Mouse (Mus musculus): ENCODE results near the gene Ubxn1. TPM values are rescaled to one million over a fixed set of nuclear protein-coding genes. Genes with fewer than 3 reads are reported as not detected.

Gene Ubxn1
- 131 TPM for polyA plus RNA-seq (2017; shearing (Covaris generic))

DNA sequence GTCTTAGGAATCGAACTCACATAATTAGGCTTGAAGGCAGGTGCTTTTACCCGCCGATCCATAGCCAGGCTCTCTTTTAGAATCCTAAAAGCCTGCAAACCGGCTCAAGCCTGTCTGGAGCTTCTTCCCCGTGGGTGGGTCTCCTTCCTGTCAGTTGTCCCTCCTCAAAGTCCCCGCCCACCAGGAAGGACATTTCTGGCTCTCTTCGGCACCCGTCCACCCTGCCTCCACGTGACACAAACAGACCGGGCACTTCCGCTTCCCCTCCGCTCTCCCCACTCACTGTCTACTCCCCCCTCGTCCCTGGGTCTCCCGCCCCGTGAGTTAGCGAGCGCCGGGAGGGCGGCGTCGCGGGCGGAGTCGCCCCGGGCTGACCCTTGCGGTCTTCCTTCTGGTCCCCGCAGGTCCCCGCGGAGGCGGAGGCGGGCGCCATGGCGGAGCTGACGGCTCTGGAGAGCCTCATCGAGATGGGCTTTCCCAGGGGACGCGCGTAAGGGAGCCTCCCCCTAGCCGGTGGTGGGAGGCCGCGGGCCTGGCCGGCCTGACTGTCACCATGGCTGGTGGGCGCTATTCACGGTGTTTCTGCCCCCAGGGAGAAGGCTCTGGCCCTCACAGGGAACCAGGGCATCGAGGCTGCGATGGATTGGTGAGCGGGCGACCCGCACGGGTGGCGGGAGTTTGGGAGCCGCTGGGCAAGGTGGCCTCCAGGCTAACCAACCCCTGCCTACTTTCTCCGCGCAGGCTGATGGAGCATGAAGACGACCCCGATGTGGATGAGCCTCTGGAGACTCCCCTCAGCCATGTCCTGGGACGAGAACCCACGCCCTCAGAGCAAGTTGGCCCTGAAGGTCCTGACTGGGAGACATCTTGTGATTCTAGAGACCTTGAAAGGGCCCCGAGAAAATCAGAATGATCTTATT lies at the start of gene Ubxn1:
Ubxn1 (plus strand) TSS at position 230 of the 920 bp plus-strand sequence.

DNA sequence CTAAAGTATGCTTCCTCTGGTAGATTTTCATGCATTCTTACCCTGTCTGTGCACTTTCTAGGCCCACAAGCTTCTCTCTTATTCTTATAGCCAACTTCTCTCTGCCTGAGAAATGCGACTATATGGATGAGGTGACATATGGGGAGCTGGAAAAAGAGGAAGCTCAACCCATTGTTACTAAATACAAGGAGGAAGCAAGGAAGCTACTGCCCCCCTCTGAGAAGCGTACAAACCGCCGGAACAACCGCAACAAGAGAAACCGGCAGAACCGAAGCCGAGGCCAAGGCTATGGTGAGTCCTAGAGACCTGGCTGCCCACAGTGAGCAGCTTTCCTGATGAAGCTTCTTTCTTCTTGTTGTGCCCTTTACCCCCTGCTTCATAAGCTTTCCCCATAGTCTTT lies 41.6 kb upstream of the Ubxn1 start, which contains the start of gene AC129217.1:
AC129217.1 (plus strand) TSS at position 114 of the 400 bp plus-strand sequence.

DNA sequence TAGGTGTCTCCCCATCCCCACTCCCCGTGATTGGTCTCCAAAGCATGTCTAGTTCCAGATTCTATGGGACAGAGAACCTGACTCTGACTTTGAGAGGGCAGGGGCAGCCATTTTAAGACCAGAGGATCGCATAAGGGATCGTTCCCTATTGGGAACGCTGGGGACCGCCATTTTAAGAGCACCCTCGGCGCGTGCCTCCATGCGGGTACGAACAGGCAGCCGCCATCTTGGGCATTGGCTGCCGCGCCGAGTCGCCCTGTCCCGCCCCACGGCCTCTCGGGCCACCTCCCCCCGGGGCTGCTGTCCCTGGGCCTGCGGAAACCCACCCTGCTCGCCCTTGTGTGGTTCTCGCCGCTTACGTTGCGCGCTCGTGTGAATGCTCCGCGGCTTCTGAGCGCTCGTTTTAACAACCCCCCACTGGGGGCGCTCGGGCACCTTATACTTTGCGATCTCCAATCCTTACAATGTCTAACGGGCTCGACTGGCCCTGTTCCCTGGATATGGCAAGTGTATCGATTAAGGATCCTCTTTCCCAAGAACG lies 34.0 kb upstream of the Ubxn1 start, which contains the start of gene Bscl2:
Bscl2 (plus strand) TSS at position 217 of the 541 bp plus-strand sequence.

GRCm38 (mm10) chr19:8839103-8839907 lies 32.0 kb upstream of the Ubxn1 start, which contains the start of gene Gng3:
Gene Gng3, minus strand, starts transcription at chr19:8839194.

DNA sequence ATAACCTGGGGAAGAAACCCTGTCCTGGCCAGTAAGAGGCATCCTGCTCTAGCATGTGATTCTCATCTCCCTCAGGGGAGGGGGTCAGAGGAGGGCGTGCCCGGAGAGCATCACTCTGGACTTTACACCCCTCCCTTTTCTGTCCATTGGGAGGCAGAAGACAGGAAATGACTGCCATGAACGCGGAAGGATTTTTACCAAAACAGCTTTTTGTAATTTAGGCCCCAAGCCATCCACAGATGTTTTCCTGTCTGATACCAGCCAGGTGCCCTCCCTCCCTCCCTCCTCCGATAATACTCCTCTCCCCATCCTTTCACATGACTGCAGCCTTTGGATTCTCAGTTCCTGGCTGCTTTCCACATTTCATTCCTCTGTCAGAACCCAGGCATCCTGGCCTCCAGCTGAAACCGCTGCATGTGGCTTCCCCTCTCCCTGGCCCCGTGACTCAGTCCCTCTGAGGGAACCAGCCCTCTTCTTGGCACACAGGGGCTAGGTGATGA lies 20.8 kb upstream of the Ubxn1 start, which contains the start of gene Lrrn4cl:
Lrrn4cl (plus strand) TSS at position 367 of the 500 bp plus-strand sequence.

DNA sequence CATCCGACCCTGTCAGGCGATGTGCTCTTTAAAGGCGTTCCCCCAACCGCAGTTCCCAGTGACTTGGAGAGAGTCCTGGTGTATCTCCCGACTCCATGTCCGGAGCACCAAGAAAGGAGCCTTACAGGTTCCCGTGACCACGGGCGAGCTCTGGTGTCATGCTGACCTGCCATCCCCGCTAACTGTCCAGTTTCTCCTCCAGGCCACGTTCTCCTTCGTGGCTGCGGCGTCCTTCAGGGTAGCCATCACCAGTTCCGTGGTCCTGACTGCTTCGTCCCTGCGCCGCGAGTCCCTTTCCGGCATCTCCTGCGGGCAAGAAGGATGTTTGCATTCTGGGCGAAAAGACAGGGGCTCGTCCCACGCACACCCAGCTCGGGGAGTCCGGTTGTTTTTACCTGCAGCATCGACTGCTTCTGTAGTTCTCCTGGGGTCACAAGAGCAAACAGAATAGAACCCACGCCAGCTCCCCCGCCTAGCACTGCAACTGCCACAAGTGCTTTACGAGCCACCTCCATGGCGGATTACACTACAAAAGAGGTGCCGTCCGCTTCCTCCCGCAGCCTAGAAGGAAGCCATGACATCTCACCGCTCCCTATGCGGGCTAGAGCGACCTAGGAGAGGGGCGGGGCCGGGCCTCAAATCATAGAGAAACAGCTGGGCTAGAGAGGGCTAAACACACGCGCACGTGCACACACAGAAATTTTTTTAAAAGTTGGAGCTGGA lies 9.2 kb downstream of the Ubxn1 start, which contains the start of gene Uqcc3:
Uqcc3 (minus strand) TSS at position 613 of the 723 bp plus-strand sequence.

GRCm38 (mm10) chr19:8883616-8884015 lies 12.3 kb downstream of the Ubxn1 start, which contains the start of the genes Lbhd1 and Gm49403:
Gene Lbhd1, plus strand, starts transcription at chr19:8883732.
Gene Gm49403, plus strand, starts transcription at chr19:8883930.

DNA sequence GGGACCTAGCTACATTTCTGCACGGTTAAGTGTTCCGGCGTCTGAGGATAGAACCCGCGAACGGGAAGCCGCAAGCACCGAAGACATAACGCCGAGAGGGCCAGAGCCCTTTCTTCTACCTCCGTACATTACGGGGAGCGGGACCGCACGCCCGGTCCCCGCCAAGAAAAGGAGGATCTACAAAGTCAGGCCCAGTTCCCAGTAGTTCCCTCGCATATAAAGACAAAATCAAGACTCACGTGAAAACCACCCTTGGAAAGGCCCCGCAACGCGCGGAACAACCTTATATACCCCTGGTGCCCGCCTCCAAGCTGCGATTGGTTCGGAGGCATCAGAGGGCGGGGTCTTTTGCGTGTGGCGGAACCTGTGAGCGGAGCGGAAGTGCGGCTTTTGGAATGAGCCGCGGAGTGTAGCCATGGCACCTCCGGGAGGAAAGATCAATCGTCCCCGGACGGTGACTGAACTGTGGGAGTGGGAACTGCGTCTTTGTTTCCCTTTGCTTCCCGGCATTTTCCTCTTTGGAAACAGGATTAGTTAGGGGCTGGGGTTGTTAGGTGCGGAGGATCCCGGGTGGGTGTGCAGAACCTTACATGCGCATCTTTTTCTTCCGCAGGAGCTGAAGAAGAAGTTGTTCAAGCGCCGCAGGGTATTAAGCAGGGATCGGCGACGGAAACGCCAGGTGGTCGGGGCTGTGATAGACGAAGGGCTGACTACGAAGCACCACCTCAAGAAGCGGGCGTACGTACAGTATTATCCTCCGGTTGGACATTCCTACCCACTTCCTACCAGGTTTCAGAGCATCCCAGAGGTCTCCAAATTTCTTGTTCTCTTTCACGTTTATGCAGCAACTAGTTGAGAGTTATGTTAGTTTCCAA lies 17.5 kb downstream of the Ubxn1 start, which contains the start of the genes 1810009A15Rik and Gm49416:
1810009A15Rik (plus strand) TSS at position 343 of the 875 bp plus-strand sequence.
Gm49416 (plus strand) TSS at position 416 of the 875 bp plus-strand sequence.

GRCm38 (mm10) chr19:8892829-8893766 lies 21.8 kb downstream of the Ubxn1 start, which contains the start of gene Ints5:
Gene Ints5, plus strand, starts transcription at chr19:8893005.

GRCm38 (mm10) chr19:8897865-8898495 lies 26.7 kb downstream of the Ubxn1 start, which contains the start of gene Ganab:
Gene Ganab, plus strand, starts transcription at chr19:8898071.

GRCm38 (mm10) chr19:8920073-8920736 lies 48.9 kb downstream of the Ubxn1 start, which contains the start of gene B3gat3:
Gene B3gat3, plus strand, starts transcription at chr19:8920374.

Other genes starting within 250 kb of the Ubxn1 start
- not detected for gene Chrm1, start 207.7 kb upstream of the Ubxn1 start, polyA plus RNA-seq (2017; shearing (Covaris generic))
- 546 TPM for gene Slc3a2, start 148.1 kb upstream of the Ubxn1 start, polyA plus RNA-seq (2017; shearing (Covaris generic))
- gene Wdr74, start 135.7 kb upstream of the Ubxn1 start, polyA plus RNA-seq (2017; shearing (Covaris generic)) = 91.5 TPM
- 3.0 TPM for gene 1700092M07Rik, start 130.8 kb upstream of the Ubxn1 start, polyA plus RNA-seq (2017; shearing (Covaris generic))
- gene Stx5a, start 130.1 kb upstream of the Ubxn1 start, polyA plus RNA-seq (2017; shearing (Covaris generic)) = 246 TPM
- gene Nxf1, start 114.4 kb upstream of the Ubxn1 start, polyA plus RNA-seq (2017; shearing (Covaris generic)) = 362 TPM
- gene Tmem223, start 100.5 kb upstream of the Ubxn1 start, polyA plus RNA-seq (2017; shearing (Covaris generic)) = 32.4 TPM
- 143 TPM for gene Tmem179b, start 97.0 kb upstream of the Ubxn1 start, polyA plus RNA-seq (2017; shearing (Covaris generic))
- gene Taf6l, start 85.1 kb upstream of the Ubxn1 start, polyA plus RNA-seq (2017; shearing (Covaris generic)) = 9.7 TPM
- gene Polr2g, start 72.9 kb upstream of the Ubxn1 start, polyA plus RNA-seq (2017; shearing (Covaris generic)) = 74.4 TPM
- 1.4 TPM for gene Zbtb3, start 68.9 kb upstream of the Ubxn1 start, polyA plus RNA-seq (2017; shearing (Covaris generic))
- 23.9 TPM for gene Ttc9c, start 52.2 kb upstream of the Ubxn1 start, polyA plus RNA-seq (2017; shearing (Covaris generic))
- 14.0 TPM for gene Hnrnpul2, start 51.5 kb upstream of the Ubxn1 start, polyA plus RNA-seq (2017; shearing (Covaris generic))
- not detected for gene AC129217.1, start 41.7 kb upstream of the Ubxn1 start, polyA plus RNA-seq (2017; shearing (Covaris generic))
- 70.9 TPM for gene Bscl2, start 34.0 kb upstream of the Ubxn1 start, polyA plus RNA-seq (2017; shearing (Covaris generic))
- not detected for gene Gng3, start 32.3 kb upstream of the Ubxn1 start, polyA plus RNA-seq (2017; shearing (Covaris generic))
- not detected for gene Lrrn4cl, start 20.7 kb upstream of the Ubxn1 start, polyA plus RNA-seq (2017; shearing (Covaris generic))
- gene Uqcc3, start 9.4 kb downstream of the Ubxn1 start, polyA plus RNA-seq (2017; shearing (Covaris generic)) = 24.6 TPM
- 37.0 TPM for gene Lbhd1, start 12.2 kb downstream of the Ubxn1 start, polyA plus RNA-seq (2017; shearing (Covaris generic))
- gene Gm49403, start 12.4 kb downstream of the Ubxn1 start, polyA plus RNA-seq (2017; shearing (Covaris generic)) = not detected
- 26.9 TPM for gene 1810009A15Rik, start 17.4 kb downstream of the Ubxn1 start, polyA plus RNA-seq (2017; shearing (Covaris generic))
- not detected for gene Gm49416, start 17.4 kb downstream of the Ubxn1 start, polyA plus RNA-seq (2017; shearing (Covaris generic))
- 29.7 TPM for gene Ints5, start 21.5 kb downstream of the Ubxn1 start, polyA plus RNA-seq (2017; shearing (Covaris generic))
- 91.7 TPM for gene Ganab, start 26.6 kb downstream of the Ubxn1 start, polyA plus RNA-seq (2017; shearing (Covaris generic))
- 45.8 TPM for gene B3gat3, start 48.9 kb downstream of the Ubxn1 start, polyA plus RNA-seq (2017; shearing (Covaris generic))
- gene Rom1, start 57.9 kb downstream of the Ubxn1 start, polyA plus RNA-seq (2017; shearing (Covaris generic)) = 3.3 TPM
- 67.4 TPM for gene Eml3, start 58.1 kb downstream of the Ubxn1 start, polyA plus RNA-seq (2017; shearing (Covaris generic))
- 219 TPM for gene Mta2, start 70.4 kb downstream of the Ubxn1 start, polyA plus RNA-seq (2017; shearing (Covaris generic))
- gene Tut1, start 82.4 kb downstream of the Ubxn1 start, polyA plus RNA-seq (2017; shearing (Covaris generic)) = 49.1 TPM
- 292 TPM for gene Eef1g, start 95.5 kb downstream of the Ubxn1 start, polyA plus RNA-seq (2017; shearing (Covaris generic))
- gene Ahnak, start 117.8 kb downstream of the Ubxn1 start, polyA plus RNA-seq (2017; shearing (Covaris generic)) = 147 TPM
- not detected for gene Scgb1a1, start 216.5 kb downstream of the Ubxn1 start, polyA plus RNA-seq (2017; shearing (Covaris generic))

Data from effector memory CD4-positive, alpha-beta T cell, adult 5 months (primary cell).